Mouse (Mus musculus): ENCODE data around the gene Cyp26b1.

Cyp26b1 gene

DNA sequence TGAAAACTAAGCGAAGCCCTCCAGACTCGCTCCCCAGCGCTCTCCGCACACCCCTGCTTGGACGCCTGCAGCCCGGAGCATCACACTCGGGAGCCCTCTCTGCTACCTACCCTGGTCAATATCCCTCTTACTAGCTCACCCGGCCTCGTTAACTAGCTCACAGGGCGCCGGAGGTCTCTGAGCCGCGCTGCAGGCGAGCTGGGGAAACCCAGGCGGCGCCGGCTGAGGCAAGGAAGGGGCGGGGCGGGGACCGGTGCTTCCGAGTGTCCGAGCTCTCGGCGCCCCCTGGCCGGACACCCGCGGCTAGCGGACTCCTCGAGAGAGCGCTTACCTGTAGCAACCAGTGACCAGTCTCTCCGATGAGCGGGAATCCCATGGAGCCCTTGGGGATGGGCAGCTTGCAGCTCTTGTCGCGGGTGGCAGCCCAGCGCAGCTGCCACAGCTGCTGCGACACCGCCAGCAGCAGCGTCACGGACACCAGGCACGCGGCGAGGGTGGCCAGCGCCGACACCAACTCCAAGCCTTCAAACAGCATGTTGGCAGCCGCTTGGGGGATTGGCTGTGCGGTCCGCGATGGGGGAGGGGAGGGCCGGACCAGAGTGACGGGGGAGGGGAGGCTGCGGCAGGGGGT is 6.1 kb downstream of the Cyp26b1 start:
- DNase-seq (ENCODE audit: low read depth, low spot score): no peak

DNA sequence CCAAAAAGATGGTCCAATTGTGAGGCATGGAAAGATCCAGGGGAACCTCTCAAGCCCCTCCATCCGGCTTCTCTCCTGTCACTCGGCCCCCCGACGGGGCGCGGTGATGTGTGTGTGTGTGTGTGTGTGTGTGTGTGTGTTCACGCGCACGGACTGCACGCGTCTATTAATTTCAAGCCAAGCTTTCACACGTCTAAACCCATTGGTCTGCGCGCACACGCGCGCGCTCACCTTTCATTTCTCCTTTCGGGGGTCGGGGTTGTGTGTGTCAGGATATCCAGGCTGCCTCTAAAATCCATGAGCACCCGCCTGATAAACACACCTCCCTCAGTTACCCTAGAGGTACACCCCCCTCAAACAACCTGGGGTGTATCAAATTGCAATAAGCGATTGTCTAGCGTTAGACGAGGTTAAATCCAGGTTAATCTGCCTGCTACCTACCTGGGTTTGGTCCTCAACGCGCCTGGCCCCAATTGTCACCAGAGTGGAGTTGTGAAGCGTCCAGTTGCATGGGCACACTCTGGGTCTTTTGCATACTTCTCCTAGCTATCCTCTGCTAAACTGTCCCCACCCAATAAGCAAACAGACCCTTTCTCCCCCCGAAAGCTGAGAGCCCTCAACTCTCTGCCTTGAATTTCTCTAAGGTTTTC is 7.0 kb downstream of the Cyp26b1 start:
- DNase-seq (ENCODE audit: low read depth, low spot score): no peak

DNA sequence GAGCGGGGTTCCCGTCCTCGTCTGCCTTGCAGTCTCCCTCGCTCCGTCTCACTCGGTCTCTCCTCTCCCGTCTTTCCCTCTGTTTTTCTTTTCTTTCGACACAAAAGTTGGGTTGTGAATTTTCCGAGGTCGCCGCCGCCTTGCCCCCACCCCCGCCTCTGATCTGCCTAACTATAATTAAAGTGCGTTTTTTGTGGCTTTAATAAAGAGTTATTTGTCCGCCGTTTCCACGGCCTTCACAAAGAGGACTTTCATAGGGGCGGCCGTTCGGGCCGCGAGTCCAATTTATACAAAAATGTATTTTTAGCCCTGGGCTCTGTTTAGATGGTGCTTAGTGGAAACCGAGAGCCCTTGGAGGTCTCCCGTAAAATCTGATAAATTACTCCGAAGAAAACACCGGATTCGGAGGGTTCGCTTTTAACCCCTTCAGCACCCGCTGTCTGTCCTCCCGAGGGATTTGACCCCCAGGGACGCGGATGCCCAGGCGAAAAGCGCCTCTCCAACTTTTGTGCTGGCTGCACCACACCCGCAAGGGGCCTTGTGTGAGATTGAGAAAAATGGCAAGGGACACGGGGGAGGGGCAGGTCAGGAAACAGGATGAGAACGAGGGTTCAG is 7.9 kb downstream of the Cyp26b1 start:
- no peak for DNase-seq (ENCODE audit: low read depth, low spot score)

DNA sequence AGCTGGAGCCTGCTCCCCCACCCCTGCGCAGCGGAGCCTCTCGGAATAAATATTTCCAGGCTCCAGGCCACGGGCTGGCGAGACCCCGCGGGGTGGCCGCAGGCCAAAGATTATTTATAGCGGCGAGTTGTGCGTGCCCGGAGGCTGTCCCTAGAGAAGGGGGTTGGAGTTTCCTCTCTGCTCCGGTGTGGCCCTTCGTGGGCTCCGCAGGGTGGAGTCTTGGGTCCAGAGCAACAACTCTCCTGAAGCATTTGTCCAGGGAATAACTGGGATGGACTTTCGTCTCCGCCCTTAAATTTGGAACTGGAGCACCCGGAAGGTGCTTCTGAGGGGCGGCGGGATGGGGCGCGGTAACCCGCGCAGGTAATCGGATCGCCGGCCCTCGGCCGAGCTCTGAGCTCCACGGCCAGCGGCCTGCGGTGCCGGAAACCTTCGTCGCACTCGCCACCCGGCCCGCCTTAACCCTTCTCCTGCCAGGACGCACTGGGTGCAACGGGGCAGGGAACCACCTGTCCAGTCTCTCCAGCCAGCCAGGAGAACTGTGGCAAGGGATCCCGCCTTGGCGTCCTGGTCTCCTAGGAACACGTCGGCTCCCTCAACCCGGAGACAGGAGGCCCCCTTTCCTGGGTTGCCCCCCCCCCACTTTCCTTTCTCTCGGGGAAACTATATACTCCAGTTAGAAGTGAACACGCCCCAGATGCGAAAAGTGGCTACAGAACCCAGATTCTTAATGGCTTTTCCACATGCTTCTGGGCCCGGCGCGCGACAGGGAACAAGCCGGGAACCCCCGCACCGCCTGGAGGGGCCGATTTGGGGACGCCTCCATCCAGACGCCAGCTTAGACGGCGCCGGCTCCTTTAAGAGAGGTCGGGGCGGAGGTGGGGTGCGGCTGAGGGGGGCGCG is 8.7 kb downstream of the Cyp26b1 start:
- DNase-seq (ENCODE audit: low read depth, low spot score): no peak

DNA sequence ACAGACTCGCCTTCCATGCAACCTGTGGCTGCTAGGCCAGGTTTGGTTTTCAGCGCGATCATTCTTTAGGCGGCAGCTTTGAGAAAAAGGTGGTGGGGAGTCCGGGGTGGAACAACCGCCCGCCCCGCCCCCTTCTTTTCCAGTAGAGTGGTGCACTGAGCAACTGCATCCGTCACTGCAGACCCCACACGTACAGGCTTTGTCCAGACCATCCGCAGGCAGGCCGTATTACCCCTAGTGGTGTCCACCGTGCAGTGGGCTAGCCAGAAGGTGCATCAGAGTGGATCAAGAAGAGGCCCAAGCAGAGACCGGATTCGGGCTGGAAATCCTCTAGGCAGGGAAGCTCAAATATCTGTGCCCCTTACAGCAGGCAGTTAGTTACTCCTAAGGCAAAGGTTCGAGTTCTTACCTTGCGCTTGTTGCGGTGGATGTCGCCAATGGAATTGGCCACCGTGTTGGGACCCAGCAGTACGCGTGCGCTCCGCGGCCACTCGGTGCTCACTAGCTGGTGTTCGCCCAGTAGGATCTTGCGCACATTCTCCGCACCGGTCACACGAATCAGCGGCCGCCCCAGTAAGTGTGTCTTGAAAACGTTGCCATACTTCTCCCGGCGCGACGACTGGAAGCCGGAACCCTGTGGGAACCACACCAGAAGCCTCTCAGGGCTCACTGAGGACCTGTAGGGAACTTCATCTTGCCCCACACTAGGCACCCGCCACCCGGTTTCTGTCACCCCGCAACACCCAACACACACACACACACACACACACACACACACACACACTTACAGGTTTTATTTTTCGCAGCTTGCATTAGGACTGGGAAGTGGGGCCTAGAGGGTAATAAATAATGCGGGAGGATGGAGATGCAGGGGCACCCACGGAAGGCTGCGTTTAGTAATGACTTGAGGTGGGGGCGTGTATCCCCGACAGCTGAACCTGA is 9.6 kb downstream of the Cyp26b1 start:
- no peak for DNase-seq (ENCODE audit: low read depth, low spot score)

DNA sequence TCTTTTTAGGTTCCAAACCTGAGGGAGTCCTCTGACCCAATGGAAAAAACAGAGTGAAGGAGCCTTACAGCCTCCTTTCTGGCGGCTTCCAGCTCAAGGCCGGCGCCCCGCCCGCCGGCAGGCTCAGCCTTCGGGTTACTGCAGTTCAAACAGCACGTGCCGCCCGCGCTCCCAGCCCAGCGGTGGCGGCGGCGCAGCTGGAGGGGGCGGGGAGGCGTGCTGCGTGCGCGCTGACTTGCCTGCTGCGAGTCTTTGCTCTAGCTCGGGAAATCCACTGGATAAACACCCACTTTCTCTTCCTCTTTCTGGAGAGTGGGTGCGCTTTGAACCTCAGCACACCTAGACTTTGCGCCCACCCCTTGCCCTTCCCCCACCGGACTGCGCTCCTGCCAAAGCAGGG is 10.3 kb downstream of the Cyp26b1 start:
- no peak for DNase-seq (ENCODE audit: low read depth, low spot score)

DNA sequence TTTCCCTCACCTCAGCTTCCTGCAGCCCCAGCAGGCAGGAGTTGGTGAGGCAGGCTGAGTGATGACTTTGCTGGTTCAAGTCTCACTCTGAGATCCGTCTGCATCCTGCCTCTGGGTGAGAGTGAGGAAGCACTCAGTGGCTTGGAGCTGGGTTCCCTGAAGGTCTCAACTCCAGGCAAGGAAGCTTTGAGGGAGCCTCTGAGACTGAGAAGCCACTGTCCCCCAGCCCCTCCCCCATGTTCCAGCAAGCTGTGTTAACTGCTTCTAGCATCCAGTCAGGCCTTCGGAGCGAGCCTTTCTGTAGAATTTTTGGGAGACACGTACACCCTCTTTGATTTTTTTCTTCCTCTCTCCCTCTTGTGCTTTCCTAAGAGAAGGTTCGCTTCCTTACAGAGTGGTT is 10.9 kb downstream of the Cyp26b1 start:
- DNase-seq (ENCODE audit: low read depth, low spot score): no peak

DNA sequence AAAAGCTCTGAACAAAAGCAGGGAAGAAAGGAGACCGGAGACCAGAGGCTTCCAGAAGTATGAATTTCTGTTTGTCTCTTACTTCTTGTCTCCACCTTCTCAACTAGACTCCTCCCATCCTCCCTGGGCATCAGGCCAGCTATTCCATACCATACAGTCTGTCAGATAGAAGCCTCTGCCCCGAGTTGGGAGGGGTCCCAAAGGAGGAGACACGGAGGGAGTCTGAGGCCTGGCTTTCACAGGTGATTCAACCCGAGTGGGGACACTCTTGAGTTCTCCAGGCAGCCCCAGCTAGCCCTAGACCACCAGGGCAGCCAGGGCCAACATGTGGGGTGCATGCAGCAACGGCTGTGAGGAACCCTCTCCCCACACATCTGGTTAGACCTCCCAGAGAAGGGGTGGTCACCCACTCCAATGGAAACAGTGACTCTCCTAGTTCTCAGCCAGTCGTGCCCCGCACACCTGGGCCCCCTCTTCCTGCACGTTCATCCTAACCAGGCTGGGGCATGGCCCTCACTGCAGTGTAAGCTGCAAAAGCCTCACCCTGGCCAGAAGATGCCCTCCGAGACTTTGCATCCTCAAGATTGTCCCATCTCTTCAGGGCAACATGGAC is 11.8 kb downstream of the Cyp26b1 start:
- no peak for DNase-seq (ENCODE audit: low read depth, low spot score)

DNA sequence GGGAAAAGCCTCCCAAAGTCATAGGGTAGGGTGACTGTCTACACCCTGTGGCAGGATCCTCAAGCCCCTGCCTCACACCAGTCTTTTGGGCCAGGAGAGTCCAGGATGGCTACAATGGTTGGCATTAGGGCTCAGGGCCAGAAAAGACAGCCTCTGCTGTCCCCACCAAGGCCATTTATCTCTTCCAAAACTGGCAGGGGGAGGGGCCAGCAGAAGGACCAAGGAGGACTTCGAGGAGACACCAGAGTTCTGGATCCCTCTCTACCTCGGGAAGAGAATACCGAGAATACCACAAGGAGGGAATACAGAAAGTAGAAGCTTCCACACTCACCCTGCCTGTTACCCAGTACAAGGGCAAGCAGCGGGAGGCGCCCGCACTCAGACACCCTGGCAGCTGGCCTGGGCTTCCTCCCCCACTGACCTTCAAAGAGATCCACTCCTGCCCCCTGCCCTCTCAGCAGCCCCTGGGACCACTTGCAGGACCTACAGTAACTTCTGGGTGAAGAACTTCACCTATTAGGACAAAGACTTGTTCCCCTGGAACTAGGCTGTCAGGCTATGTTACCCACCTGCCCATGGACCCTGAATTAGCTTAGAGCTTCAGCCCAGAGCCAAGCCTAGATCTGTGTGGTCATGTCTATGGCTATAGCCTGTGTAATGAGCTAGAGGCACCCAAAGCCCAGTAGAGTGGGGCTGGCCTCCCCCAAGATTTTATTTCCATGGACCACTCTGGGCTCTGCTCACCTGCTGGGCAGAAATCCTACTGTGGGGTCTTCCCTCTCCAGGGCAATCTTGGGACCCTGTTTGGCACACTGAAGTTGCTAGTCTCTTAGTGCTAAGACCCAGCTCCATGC is 12.5 kb downstream of the Cyp26b1 start:
- DNase-seq (ENCODE audit: low read depth, low spot score): no peak

DNA sequence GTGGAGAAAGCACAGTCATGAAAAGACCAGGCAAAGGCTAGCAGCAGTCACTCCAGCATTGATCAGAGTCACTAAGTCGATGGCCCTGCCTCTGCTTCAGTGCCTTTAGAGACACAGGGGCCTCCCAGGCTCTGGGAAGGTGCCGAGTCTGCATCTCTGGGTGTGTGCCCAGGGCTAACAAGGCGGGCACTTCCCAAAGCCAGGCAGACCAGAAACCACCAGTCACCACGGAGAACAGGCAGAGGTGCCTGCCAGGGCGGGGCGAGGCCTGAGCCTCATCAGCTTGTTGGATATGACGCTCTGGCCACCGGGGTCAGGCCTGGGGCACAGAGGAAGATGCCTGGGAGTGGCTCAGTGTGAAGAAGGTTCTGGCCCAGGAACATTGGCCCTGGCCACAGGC is 14.2 kb downstream of the Cyp26b1 start:
- DNase-seq (ENCODE audit: low read depth, low spot score): no peak

DNA sequence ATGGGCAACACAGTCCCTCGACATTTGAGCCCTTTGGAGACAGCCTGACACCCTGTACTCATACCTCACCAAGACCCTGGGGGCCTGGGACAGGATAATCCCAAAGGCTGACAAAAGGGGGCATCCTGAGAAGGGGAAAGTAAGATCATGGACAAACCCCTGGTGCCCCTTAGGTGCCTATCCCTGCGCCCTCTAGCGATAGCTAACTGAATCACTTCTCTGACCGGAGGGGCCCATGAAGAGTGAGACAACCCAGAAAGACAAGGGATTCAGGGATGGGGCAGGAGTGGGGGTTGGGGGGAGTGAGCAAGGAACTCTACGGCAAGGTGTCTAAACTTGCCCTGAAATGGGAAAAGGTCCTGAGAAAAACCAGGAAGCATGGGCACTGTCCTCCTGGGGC is 14.8 kb downstream of the Cyp26b1 start:
- DNase-seq (ENCODE audit: low read depth, low spot score): no peak

DNA sequence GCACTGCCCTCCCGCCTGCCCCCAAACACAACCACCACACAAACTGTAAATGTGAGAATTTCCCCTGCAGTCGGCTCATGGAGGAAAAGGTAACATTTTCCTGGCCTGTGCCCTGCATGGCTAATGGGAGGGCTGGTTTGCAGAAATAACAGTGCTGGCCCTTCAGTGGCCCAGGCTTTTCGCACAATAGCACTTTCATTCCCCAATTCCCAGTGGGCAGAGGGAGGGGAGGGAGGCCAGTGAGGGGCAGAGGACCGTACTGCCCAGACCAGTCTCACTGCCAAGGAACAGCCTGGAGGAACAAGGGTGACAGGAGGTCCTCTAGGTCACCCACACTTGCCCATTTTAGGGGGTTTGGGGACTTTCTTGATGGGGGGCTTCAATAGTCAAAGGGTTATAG is 15.8 kb downstream of the Cyp26b1 start:
- DNase-seq (ENCODE audit: low read depth, low spot score): no peak

DNA sequence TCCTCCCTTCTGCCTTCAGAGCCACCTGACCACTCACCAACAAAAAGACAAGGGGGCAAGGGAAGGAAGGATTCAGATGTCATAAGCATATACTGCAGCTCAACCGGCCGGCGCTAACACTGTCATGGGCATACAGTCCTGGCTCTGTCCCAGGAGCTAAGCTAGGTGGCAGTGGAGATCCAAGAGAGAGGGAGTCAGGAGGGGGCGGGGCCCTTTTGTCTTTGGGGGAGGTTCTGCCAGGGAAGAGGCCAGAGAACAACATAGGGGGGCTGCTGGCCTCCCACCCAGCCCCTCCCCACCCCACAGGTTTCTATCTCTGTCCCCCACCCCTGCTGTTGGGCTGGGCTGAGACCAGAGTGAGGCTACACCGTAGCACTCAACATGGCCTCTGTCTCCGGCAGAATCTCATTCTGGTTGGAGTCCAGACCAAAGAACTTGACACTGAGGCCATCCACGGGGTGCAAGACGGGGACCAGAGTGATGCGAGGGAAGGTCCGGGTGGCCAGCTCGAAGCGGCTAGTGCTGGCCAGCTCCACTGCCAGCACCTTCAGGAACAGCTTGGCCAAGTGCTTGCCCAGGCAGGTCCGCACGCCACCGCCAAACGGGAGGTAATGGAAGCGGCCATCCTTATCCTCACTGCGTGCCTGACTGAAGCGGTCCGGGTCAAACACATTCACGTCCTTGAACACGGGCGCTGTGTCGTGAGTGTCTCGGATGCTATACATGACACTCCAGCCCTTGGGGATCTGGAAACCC is 19.6 kb downstream of the Cyp26b1 start:
- DNase-seq (ENCODE audit: low read depth, low spot score): no peak

DNA sequence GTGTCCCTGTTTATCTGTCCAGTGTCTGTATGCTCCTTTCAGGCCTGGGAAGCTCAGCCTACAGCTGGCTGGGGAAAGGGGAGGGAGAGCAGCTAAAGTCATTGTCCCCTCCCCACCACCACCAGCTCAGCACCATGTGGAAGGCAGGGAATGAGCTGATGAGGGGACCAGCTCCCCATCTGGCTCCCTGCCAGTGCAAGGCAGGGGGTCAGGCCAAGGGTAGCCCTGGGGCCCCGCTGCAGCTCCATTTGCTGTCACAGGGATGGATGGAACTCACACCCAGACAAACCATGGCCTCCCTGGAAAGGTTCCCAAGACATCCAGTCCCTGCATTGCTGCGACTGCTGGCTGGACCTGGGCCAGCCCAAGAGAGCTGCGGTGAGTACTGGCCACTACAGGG is 23.7 kb downstream of the Cyp26b1 start:
- no peak for DNase-seq (ENCODE audit: low read depth, low spot score)

DNA sequence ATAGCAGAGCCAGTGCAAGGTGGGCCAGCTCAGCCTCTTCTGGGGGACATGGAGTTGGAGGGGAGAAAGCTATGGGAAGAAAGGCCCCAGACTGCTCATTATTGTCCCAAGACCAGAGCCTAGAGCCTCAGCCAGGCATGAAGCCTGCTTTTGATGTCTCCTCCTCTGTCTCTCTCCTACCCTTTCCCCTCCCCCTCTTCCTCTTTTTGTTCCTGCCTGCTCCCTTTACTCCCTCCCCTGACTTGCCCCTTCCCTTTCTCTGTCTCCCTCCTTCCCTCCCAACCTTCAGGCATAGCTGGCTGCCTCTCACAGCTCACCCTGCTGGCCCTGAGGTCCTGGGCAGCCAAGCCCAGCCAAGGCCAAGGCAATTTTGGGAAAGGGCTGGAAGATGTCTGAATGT is 24.1 kb downstream of the Cyp26b1 start:
- DNase-seq (ENCODE audit: low read depth, low spot score): no peak

DNA sequence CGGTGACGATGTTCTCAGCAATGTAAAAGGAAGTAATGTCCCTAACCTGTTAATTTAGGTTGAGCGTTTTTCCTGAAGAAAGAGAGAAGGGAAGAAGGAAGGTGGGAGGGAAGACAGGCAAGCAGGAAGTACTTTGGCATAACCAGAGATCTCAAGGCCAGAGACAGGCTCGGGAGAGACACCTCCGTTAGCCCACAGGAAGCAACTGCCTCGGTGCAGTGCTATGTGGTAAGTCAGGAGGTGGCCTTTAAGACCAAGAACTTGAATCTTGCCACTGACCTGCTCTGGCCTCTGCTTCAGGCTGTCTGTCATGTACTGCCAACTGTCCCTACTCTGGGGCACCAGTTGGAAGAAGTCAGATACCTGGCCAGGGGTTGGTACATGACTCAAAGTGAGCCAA is 24.8 kb downstream of the Cyp26b1 start:
- DNase-seq (ENCODE audit: low read depth, low spot score): no peak

DNA sequence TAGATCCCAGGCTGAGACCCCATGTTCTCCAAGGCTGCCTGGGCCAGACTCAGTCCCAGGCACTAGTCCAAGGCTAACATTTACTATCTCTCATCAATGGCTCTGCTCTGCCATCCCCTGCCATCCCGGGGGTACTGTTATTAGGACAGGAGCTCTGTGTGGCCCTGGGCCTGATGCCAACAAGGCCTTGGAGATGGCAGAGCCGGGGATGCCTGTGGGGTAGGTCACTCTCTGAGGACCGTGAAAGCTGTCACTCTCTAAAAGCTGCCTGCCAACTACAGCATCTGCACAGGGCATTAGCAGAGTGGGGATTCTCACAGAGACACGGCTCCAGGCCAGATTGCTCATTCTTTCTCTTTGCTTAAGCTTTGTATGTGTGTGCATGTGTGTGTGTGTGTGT is 26.0 kb downstream of the Cyp26b1 start:
- DNase-seq (ENCODE audit: low read depth, low spot score): no peak

DNA sequence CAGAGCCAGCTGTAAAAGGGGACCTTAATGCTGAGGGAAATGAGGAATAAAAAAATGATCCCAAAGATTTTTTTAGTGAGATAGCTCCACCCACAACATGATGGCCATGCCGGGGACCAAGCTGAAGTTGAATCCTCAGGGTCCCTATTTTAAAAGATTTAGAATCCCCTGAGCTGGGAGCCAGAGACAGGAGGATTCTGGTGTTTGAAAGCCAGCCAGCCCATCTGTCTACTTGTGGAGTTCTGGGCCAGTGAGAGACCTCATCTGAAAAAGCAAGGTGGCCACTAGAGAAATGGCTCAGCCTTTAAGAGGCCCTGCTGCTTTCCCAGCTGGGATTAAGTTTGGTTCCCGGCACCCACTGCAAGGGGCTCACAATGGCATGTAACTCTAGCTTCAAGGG is 26.9 kb downstream of the Cyp26b1 start:
- no peak for DNase-seq (ENCODE audit: low read depth, low spot score)

DNA sequence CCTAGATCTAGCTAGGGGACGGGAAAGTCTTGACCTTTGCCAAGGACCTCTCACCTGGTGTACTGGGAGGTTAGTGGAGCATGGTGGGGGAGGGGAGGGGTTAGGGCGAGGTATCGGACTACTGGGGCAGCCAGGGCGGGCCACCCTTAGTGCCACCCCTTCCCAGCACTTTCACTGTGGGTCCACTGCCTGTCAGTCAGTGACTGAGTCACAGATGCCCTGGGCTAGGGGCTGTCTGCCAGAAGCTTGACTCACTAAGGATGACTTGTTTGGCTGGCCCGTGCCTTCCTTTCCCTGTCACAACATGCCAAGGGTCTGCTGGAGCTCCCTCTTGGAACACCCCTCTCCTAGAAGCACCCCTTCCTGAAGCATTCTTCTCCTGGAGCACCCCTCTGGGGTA is 28.5 kb downstream of the Cyp26b1 start:
- no peak for DNase-seq (ENCODE audit: low read depth, low spot score)

Data from retina, adult 2 months (tissue).